Mouse (Mus musculus) MEL (cell line): ENCODE measurements at regions not wholly inside any gene's neighbourhood (a gene's known extent, or its start where the extent isn't known, plus 50 kb on each side); places are given as distances from the start of the nearest gene placed in this dataset.

ENCODE experiments used
- DNase-seq: peaks from one replicate; pipeline ENCODE4 v3.0.0; 2011; ENCODE audit warnings: low read depth, low spot score
- H3K27ac ChIP-seq: 2 replicates; pipeline ENCODE4 v1.5.1; 2012; ENCODE audit warnings: low read depth, mild to moderate bottlenecking, control low read depth, low read length, moderate library complexity; ENCODE audit not compliant: control insufficient read depth
- H3K27me3 ChIP-seq, 2 experiments: fragments of 150-350 bp in 1 of 2; sonication (generic) in 1 of 2; 2 replicates each; pipeline ENCODE4 v1.6.1; 2012; ENCODE audit warnings: low read length in 2 of 2, mild to moderate bottlenecking in 2 of 2, improper control_type of control experiment in 1 of 2, moderate library complexity in 1 of 2; ENCODE audit not compliant: insufficient read depth in 2 of 2, control insufficient read depth in 1 of 2
- H3K36me3 ChIP-seq, 2 experiments: 2 replicates each; pipeline ENCODE4 v1.6.1; 2012 to 2014; ENCODE audit warnings: low read length in 2 of 2, improper control_type of control experiment in 1 of 2, inconsistent platforms in 1 of 2, mild to moderate bottlenecking in 1 of 2; ENCODE audit not compliant: insufficient read depth in 2 of 2, control insufficient read depth in 1 of 2
- H3K4me1 ChIP-seq, 2 experiments: fragments of 150-350 bp in 1 of 2; sonication (generic) in 1 of 2; 2 replicates each; pipeline ENCODE4 v1.6.1; 2012; ENCODE audit warnings: low read length in 2 of 2, improper control_type of control experiment in 1 of 2, mild to moderate bottlenecking in 1 of 2; ENCODE audit not compliant: insufficient read depth in 2 of 2, control insufficient read depth in 1 of 2
- H3K4me3 ChIP-seq, 2 experiments: fragments of 150-350 bp in 1 of 2; sonication (generic) in 1 of 2; 2 replicates each; pipeline ENCODE4 v1.5.1; 2012; ENCODE audit warnings: low read depth in 2 of 2, low read length in 2 of 2, mild to moderate bottlenecking in 2 of 2, moderate library complexity in 2 of 2, control low read depth in 1 of 2, improper control_type of control experiment in 1 of 2; ENCODE audit not compliant: control insufficient read depth in 1 of 2, insufficient read depth in 1 of 2
- H3K79me2 ChIP-seq: 2 replicates; pipeline ENCODE4 v1.6.1; 2012; ENCODE audit warnings: mild to moderate bottlenecking, low read length, moderate library complexity; ENCODE audit not compliant: control insufficient read depth, poor library complexity, insufficient read depth
- H3K9ac ChIP-seq: 2 replicates; pipeline ENCODE4 v1.6.1; 2012; ENCODE audit warnings: low read depth, mild to moderate bottlenecking, control low read depth, low read length, moderate library complexity; ENCODE audit not compliant: control insufficient read depth, poor library complexity, severe bottlenecking
- H3K9me3 ChIP-seq: fragments of 150-350 bp; sonication (generic); replicated peaks from 2 replicates; pipeline ENCODE4 v1.6.1; 2012; ENCODE audit warnings: mild to moderate bottlenecking, low read length, improper control_type of control experiment, moderate library complexity; ENCODE audit not compliant: insufficient read depth
- BHLHE40 ChIP-seq: IDR thresholded peaks from 2 replicates; pipeline ENCODE4 v1.6.1; 2012; ENCODE audit warnings: low read depth, mild to moderate bottlenecking, inconsistent platforms, low read length, improper control_type of control experiment, borderline replicate concordance
- CHD1 ChIP-seq: IDR thresholded peaks from 2 replicates; pipeline ENCODE4 v1.6.1; 2012; ENCODE audit warnings: low read depth, mild to moderate bottlenecking, inconsistent platforms, low read length, improper control_type of control experiment
- CTCF ChIP-seq, 3 experiments: IDR thresholded peaks in 2 of 3; conservative IDR thresholded peaks in 1 of 3; 2 replicates each; pipeline ENCODE4 v1.5.1; 2011 to 2012; ENCODE audit warnings: low read length in 3 of 3, low read depth in 2 of 3, mild to moderate bottlenecking in 2 of 3, improper control_type of control experiment in 1 of 3, inconsistent platforms in 1 of 3, mixed read lengths in 1 of 3, moderate library complexity in 1 of 3; ENCODE audit not compliant: control insufficient read depth in 1 of 3, insufficient read depth in 1 of 3, poor library complexity in 1 of 3, severe bottlenecking in 1 of 3
- E2F4 ChIP-seq: IDR thresholded peaks from 2 replicates; pipeline ENCODE4 v1.6.1; 2011; ENCODE audit warnings: low read depth, low read length, improper control_type of control experiment, borderline replicate concordance
- ETS1 ChIP-seq: IDR thresholded peaks from 2 replicates; pipeline ENCODE4 v1.6.1; 2012; ENCODE audit warnings: low read depth, mild to moderate bottlenecking, inconsistent platforms, low read length, improper control_type of control experiment, moderate library complexity
- GABPA ChIP-seq: IDR thresholded peaks from 2 replicates; pipeline ENCODE4 v1.6.1; 2012; ENCODE audit warnings: low read depth, mild to moderate bottlenecking, inconsistent platforms, low read length, improper control_type of control experiment, moderate library complexity
- HCFC1 ChIP-seq: IDR thresholded peaks from 2 replicates; pipeline ENCODE4 v1.6.1; 2012; ENCODE audit warnings: low read depth, mild to moderate bottlenecking, inconsistent platforms, low read length, improper control_type of control experiment, moderate library complexity
- MAFK ChIP-seq: IDR thresholded peaks from 2 replicates; pipeline ENCODE4 v1.6.1; 2011; ENCODE audit warnings: low read depth, mild to moderate bottlenecking, low read length, improper control_type of control experiment, borderline replicate concordance
- MAX ChIP-seq: IDR thresholded peaks from 2 replicates; pipeline ENCODE4 v1.6.1; 2011; ENCODE audit warnings: low read length, improper control_type of control experiment
- MEF2A ChIP-seq: IDR thresholded peaks from 2 replicates; pipeline ENCODE4 v1.6.1; 2014; ENCODE audit warnings: low read depth, mild to moderate bottlenecking, inconsistent platforms, low read length, improper control_type of control experiment; ENCODE audit not compliant: poor library complexity, insufficient replicate concordance, severe bottlenecking; ENCODE audit errors: extremely low read depth
- MXI1 ChIP-seq: IDR thresholded peaks from 2 replicates; pipeline ENCODE4 v1.6.1; 2011; ENCODE audit warnings: mild to moderate bottlenecking, low read depth, low read length, improper control_type of control experiment
- MYB ChIP-seq: IDR thresholded peaks from 2 replicates; pipeline ENCODE4 v1.6.1; 2011; ENCODE audit warnings: mild to moderate bottlenecking, low read depth, low read length, improper control_type of control experiment
- MYC ChIP-seq: IDR thresholded peaks from 2 replicates; pipeline ENCODE4 v1.6.1; 2011; ENCODE audit warnings: low read depth, mild to moderate bottlenecking, low read length, improper control_type of control experiment, moderate library complexity
- NELFE ChIP-seq: IDR thresholded peaks from 2 replicates; pipeline ENCODE4 v1.6.1; 2011; ENCODE audit warnings: low read depth, low read length, improper control_type of control experiment
- NRF1 ChIP-seq: IDR thresholded peaks from 2 replicates; pipeline ENCODE4 v1.6.1; 2014; ENCODE audit warnings: low read depth, mild to moderate bottlenecking, inconsistent platforms, low read length, improper control_type of control experiment, moderate library complexity; ENCODE audit not compliant: poor library complexity, insufficient read depth, severe bottlenecking
- POLR2AphosphoS5 ChIP-seq: IDR thresholded peaks from 2 replicates; pipeline ENCODE4 v1.6.1; 2012; ENCODE audit warnings: low read depth, borderline replicate concordance, mild to moderate bottlenecking, inconsistent platforms, low read length, moderate library complexity, mixed read lengths
- RAD21 ChIP-seq: IDR thresholded peaks from 2 replicates; pipeline ENCODE4 v1.6.1; 2011; ENCODE audit warnings: mild to moderate bottlenecking, low read depth, low read length, improper control_type of control experiment
- TCF12 ChIP-seq: IDR thresholded peaks from 2 replicates; pipeline ENCODE4 v1.6.1; 2014; ENCODE audit warnings: low read depth, mild to moderate bottlenecking, inconsistent platforms, low read length, improper control_type of control experiment, moderate library complexity
- USF1 ChIP-seq: IDR thresholded peaks from 2 replicates; pipeline ENCODE4 v1.6.1; 2014; ENCODE audit warnings: low read depth, mild to moderate bottlenecking, inconsistent platforms, low read length, improper control_type of control experiment, moderate library complexity
- USF2 ChIP-seq, 2 experiments: IDR thresholded peaks; 2 replicates each; pipeline ENCODE4 v1.6.1; 2011 to 2012; ENCODE audit warnings: improper control_type of control experiment in 2 of 2, low read length in 2 of 2, borderline replicate concordance in 1 of 2, inconsistent platforms in 1 of 2, low read depth in 1 of 2, mild to moderate bottlenecking in 1 of 2; ENCODE audit not compliant: insufficient read depth in 1 of 2
- ZKSCAN1 ChIP-seq: IDR thresholded peaks from 2 replicates; pipeline ENCODE4 v1.6.1; 2012; ENCODE audit warnings: low read depth, mild to moderate bottlenecking, inconsistent platforms, low read length, improper control_type of control experiment, moderate library complexity
- ZNF384 ChIP-seq: IDR thresholded peaks from 2 replicates; pipeline ENCODE4 v1.6.1; 2012; ENCODE audit warnings: low read depth, mild to moderate bottlenecking, inconsistent platforms, low read length, improper control_type of control experiment

DNA sequence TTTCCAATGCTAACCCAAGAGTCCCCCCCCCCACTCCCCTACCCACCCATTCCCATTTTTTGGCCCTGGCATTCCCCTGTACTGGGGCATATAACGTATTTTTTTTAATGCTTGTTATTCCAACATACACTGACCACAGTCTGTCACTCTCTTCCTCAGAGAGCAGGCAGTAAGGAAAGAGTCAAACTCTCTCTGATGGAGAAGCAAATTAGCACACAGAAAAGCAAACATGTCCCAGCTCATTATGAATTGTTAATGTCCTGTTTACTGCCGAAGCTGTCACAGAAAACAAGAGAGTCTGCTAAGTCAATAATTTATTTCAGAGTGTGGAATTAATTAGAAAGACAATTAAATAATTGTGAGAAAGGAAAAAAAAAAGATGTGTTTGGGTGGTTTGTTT lies 2989.1 kb upstream of the 5930422O12Rik start:
- Histone ChIP-seq H3K27ac (no peak overlapping the region), H3K36me3 (no peaks in the 10 kb centered on the region), H3K9me3 (no peaks in the 10 kb centered on the region)
- no peak for TF ChIP-seq GABPA
- TF ChIP-seq NELFE, result no peak
- TF ChIP-seq MYC, result no peak
- TF ChIP-seq USF1, result no peak
- TF ChIP-seq, all 39 proteins: peak for 0
- Histone ChIP-seq H3K9ac (no peak overlapping the region), H3K27me3 (no peaks in the 10 kb centered on the region), H3K79me2 (no peaks in the 10 kb centered on the region), H3K4me3 (no peak overlapping the region), H3K4me1 (no peaks in the 10 kb centered on the region)
- no peak for DNase-seq

DNA sequence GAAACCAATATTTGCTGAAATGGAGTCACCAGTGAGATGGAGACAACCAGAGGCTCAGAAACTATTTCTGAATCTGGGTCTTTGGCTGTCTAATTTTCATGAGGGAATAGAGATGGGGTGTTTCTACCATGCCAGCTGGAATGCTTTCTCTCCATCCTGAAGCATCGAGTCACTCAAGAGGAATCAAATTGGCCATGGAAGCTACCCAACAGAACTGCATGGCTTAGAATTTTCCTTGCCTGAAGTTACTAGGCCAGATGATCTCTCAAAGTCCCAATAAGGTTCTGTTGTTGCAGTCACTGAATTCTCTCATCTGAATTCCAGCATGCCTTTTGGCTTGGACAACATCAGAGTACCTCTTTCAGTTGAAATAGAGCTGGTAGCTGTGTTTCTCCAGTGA lies 2986.7 kb upstream of the 5930422O12Rik start:
- TF ChIP-seq ZNF384 (no peak), MYB (no peak), E2F4 (no peak), MAFK (no peak), CTCF (IDR thresholded peaks at IDR 0.05 in 2 of 3, conservative IDR thresholded peaks at IDR 0.05 in 1 of 3; ENCODE audit: control insufficient read depth in 1 of 3, insufficient read depth in 1 of 3, low read depth in 2 of 3, low read length in 3 of 3, poor library complexity in 1 of 3, severe bottlenecking in 1 of 3) (no peak), BHLHE40 (no peak), ETS1 (no peak), MAX (no peak), TCF12 (no peak), NRF1 (no peak), POLR2AphosphoS5 (no peak)
- Histone ChIP-seq H3K27ac (no peak overlapping the region), H3K9ac (no peak overlapping the region), H3K27me3 (no peaks in the 10 kb centered on the region), H3K4me1 (no peaks in the 10 kb centered on the region), H3K79me2 (no peaks in the 10 kb centered on the region), H3K36me3 (no peaks in the 10 kb centered on the region), H3K4me3 (no peak overlapping the region), H3K9me3 (no peaks in the 10 kb centered on the region)
- DNase-seq, result no peak

DNA sequence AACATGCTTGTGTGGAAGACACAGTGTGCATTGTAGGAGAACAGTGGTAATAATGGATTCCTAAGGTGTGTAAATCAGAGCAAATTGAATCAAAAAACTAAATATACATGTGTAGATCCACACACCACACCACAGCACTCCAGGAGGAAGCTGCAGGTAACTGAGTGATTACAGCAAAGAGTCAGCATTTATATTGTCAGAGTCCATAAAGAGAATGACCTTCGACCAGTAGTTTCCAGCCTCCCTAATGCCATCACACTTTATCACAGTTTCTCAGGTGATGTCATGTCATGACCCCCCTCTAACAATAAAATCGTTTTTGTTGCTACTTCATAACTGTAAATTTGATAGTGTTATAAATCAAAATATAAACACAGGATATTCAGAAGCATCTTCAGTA lies 2984.6 kb upstream of the 5930422O12Rik start:
- no peak for TF ChIP-seq RAD21
- no peak for TF ChIP-seq MXI1
- TF ChIP-seq ZKSCAN1, result no peak
- no peak for TF ChIP-seq NELFE
- TF ChIP-seq MYC, result no peak
- no peak for TF ChIP-seq GABPA
- TF ChIP-seq CTCF (IDR thresholded peaks at IDR 0.05 in 2 of 3, conservative IDR thresholded peaks at IDR 0.05 in 1 of 3; ENCODE audit: control insufficient read depth in 1 of 3, insufficient read depth in 1 of 3, low read depth in 2 of 3, low read length in 3 of 3, poor library complexity in 1 of 3, severe bottlenecking in 1 of 3), result no peak
- no peak for TF ChIP-seq CHD1
- no peak for TF ChIP-seq MEF2A
- TF ChIP-seq ZNF384, result no peak
- TF ChIP-seq HCFC1, result no peak
- no peak for TF ChIP-seq E2F4
- TF ChIP-seq USF2 (IDR thresholded peaks at IDR 0.05; ENCODE audit: borderline replicate concordance in 1 of 2, insufficient read depth in 1 of 2, low read depth in 1 of 2, low read length in 2 of 2), result no peak
- H3K79me2 ChIP-seq, result no peaks in the 10 kb centered on the region
- no peaks in the 10 kb centered on the region for H3K9me3 ChIP-seq
- no peak for DNase-seq
- no peak overlapping the region for H3K27ac ChIP-seq
- no peaks in the 10 kb centered on the region for H3K27me3 ChIP-seq
- no peaks in the 10 kb centered on the region for H3K4me1 ChIP-seq
- no peaks in the 10 kb centered on the region for H3K36me3 ChIP-seq
- H3K9ac ChIP-seq, result no peak overlapping the region
- H3K4me3 ChIP-seq, result no peak overlapping the region
